Mouse (Mus musculus): ENCODE measurements at regions not wholly inside any gene's neighbourhood (a gene's known extent, or its start where the extent isn't known, plus 50 kb on each side); places are given as distances from the start of the nearest gene placed in this dataset.

GRCm38 (mm10) chr19:14798417-14798816 is 200.6 kb upstream of the Tle4 start:
- DNase-seq (ENCODE audit: extremely low read depth, low read depth) = no peak

- DNase-seq (ENCODE audit: extremely low read depth, low read depth) = no peak
Measured at GRCm38 (mm10) chr19:14795910-14796309, 198.1 kb upstream of the Tle4 start.

GRCm38 (mm10) chr19:14789992-14790391 is 192.1 kb upstream of the Tle4 start:
- no peak for DNase-seq (ENCODE audit: extremely low read depth, low read depth)

GRCm38 (mm10) chr19:14788630-14789029 is 190.8 kb upstream of the Tle4 start:
- DNase-seq (ENCODE audit: extremely low read depth, low read depth) = no peak

- DNase-seq (ENCODE audit: extremely low read depth, low read depth) = no peak
Measured at GRCm38 (mm10) chr19:14786868-14787267, 189.0 kb upstream of the Tle4 start.

GRCm38 (mm10) chr19:14785661-14786060 is 187.8 kb upstream of the Tle4 start:
- no peak for DNase-seq (ENCODE audit: extremely low read depth, low read depth)

GRCm38 (mm10) chr19:14777709-14778108 is 179.9 kb upstream of the Tle4 start:
- no peak for DNase-seq (ENCODE audit: extremely low read depth, low read depth)

- DNase-seq (ENCODE audit: extremely low read depth, low read depth) = no peak
Measured at GRCm38 (mm10) chr19:14777198-14777597, 179.3 kb upstream of the Tle4 start.

GRCm38 (mm10) chr19:14776791-14777190 is 178.9 kb upstream of the Tle4 start:
- DNase-seq (ENCODE audit: extremely low read depth, low read depth) = no peak

- no peak for DNase-seq (ENCODE audit: extremely low read depth, low read depth)
Measured at GRCm38 (mm10) chr19:14772794-14773193, 174.9 kb upstream of the Tle4 start.

GRCm38 (mm10) chr19:14752646-14753045 is 154.8 kb upstream of the Tle4 start:
- no peak for DNase-seq (ENCODE audit: extremely low read depth, low read depth)

- no peak for DNase-seq (ENCODE audit: extremely low read depth, low read depth)
Measured at GRCm38 (mm10) chr19:14742361-14742760, 144.5 kb upstream of the Tle4 start.

- DNase-seq (ENCODE audit: extremely low read depth, low read depth) = no peak
Measured at GRCm38 (mm10) chr19:14740936-14741335, 143.1 kb upstream of the Tle4 start.

GRCm38 (mm10) chr19:14740139-14740538 is 142.3 kb upstream of the Tle4 start:
- no peak for DNase-seq (ENCODE audit: extremely low read depth, low read depth)

GRCm38 (mm10) chr19:14736514-14736913 is 138.7 kb upstream of the Tle4 start:
- no peak for DNase-seq (ENCODE audit: extremely low read depth, low read depth)

GRCm38 (mm10) chr19:14725329-14725728 is 127.5 kb upstream of the Tle4 start:
- no peak for DNase-seq (ENCODE audit: extremely low read depth, low read depth)

- no peak for DNase-seq (ENCODE audit: extremely low read depth, low read depth)
Measured at GRCm38 (mm10) chr19:14724637-14725036, 126.8 kb upstream of the Tle4 start.

GRCm38 (mm10) chr19:14705791-14706190 is 107.9 kb upstream of the Tle4 start:
- DNase-seq (ENCODE audit: extremely low read depth, low read depth) = no peak

- no peak for DNase-seq (ENCODE audit: extremely low read depth, low read depth)
Measured at GRCm38 (mm10) chr19:14701116-14701515, 103.3 kb upstream of the Tle4 start.

GRCm38 (mm10) chr19:14695369-14695768 is 97.5 kb upstream of the Tle4 start:
- DNase-seq (ENCODE audit: extremely low read depth, low read depth) = no peak

GRCm38 (mm10) chr19:14692183-14692582 is 94.3 kb upstream of the Tle4 start:
- no peak for DNase-seq (ENCODE audit: extremely low read depth, low read depth)

- no peak for DNase-seq (ENCODE audit: extremely low read depth, low read depth)
Measured at GRCm38 (mm10) chr19:14685628-14686027, 87.8 kb upstream of the Tle4 start.

GRCm38 (mm10) chr19:14684669-14685068 is 86.8 kb upstream of the Tle4 start:
- no peak for DNase-seq (ENCODE audit: extremely low read depth, low read depth)

GRCm38 (mm10) chr19:14681306-14681705 is 83.5 kb upstream of the Tle4 start:
- DNase-seq (ENCODE audit: extremely low read depth, low read depth) = no peak
